Mouse (Mus musculus) central nervous system, embryonic 11.5 days (tissue): ENCODE measurements around the gene Rps6ka6. TPM values are rescaled to one million over a fixed set of nuclear protein-coding genes. Genes with fewer than 3 reads are reported as not detected.

Source experiments
- polyA plus RNA-seq: library from polyadenylated mRNA; depleted of rRNA; stranded (reverse); fragments of >200 nt; gene quantifications from 2 replicates; pipeline ENCODE4 v1.2.3, GENCODE M21; 2012; rRNA removed

Gene Rps6ka6
- polyA plus RNA-seq: 17.2 and 22.6 TPM in 2 replicates

GRCm38 (mm10) chrX:111537859-111538258 lies at the start of gene Rps6ka6:
TSS of gene Rps6ka6 (minus strand) at chrX:111537959.

Other genes with a start within 250 kb of the Rps6ka6 start
- 1.8 and 3.1 TPM in 2 replicates for gene Hdx, start 159.1 kb upstream of the Rps6ka6 start, polyA plus RNA-seq